Comparison of ENCODE assay signal across 8 mouse cellular contexts in genomic region chr13:15464081-15464526, GRCm38 (mm10). TPM values are rescaled to one million over a fixed set of nuclear protein-coding genes. Genes with fewer than 3 reads are reported as not detected.
A peak's percentile ranks its signal among the peaks of the same experiment; 100 is the strongest.
DNase-seq lines count a peak whose midpoint lies in the region.

No protein-coding gene starts in this region.

- peak overlapping the region; percentile 96 for H3K4me3 ChIP-seq in embryonic facial prominence, embryonic 10.5 days
- H3K4me3 ChIP-seq in heart, embryonic 10.5 days: peak overlapping the region; percentile 93

- DNase-seq in right cerebral cortex, adult 18-20 months: peak; percentile 11
- DNase-seq in right cerebral cortex, postnatal 36 days (ENCODE audit: low spot score in 2 of 2): no peak
- DNase-seq in embryonic facial prominence, embryonic 10.5 days (ENCODE audit: low spot score): no peak
- DNase-seq in heart, embryonic 10.5 days (ENCODE audit: low spot score): no peak
- DNase-seq in kidney, postnatal 14 days: peak; percentile 54
- peak; percentile 5 for DNase-seq in lung, postnatal 25 days (ENCODE audit: low spot score)
- peak; percentile 26 to 44 for DNase-seq in right cerebral cortex, postnatal 10 days (ENCODE audit: low spot score in 2 of 2)
- no peak for DNase-seq in thymus, postnatal 0 days (ENCODE audit: low spot score)

- H3K27ac ChIP-seq in embryonic facial prominence, embryonic 10.5 days (replicated peaks): peak overlapping the region; percentile 99
- H3K27ac ChIP-seq in heart, embryonic 10.5 days: peak overlapping the region; percentile 94

- H3K27me3 ChIP-seq in embryonic facial prominence, embryonic 10.5 days (replicated peaks; ENCODE audit: low read depth, poor library complexity, severe bottlenecking): no peaks in the 10 kb centered on the region
- H3K27me3 ChIP-seq in heart, embryonic 10.5 days (ENCODE audit: insufficient read depth, poor library complexity, severe bottlenecking): 0 out of 2 replicates have a peak, but pooled peaks cover 6% of the 10 kb centered on the region

- H3K4me1 ChIP-seq in embryonic facial prominence, embryonic 10.5 days: peaks cover 50% of the 10 kb centered on the region
- peaks cover 15% of the 10 kb centered on the region; the same call in 1 of the 2 replicates for H3K4me1 ChIP-seq in heart, embryonic 10.5 days

- under 1% methylated on average over 51 of the region's 51 CpGs for WGBS in embryonic facial prominence, embryonic 10.5 days
- 0% methylated on average over 51 of the region's 51 CpGs for WGBS in heart, embryonic 10.5 days

- no peaks in the 10 kb centered on the region for H3K9me3 ChIP-seq in embryonic facial prominence, embryonic 10.5 days
- no peaks in the 10 kb centered on the region for H3K9me3 ChIP-seq in heart, embryonic 10.5 days

- H3K36me3 ChIP-seq in embryonic facial prominence, embryonic 10.5 days (replicated peaks): no peaks in the 10 kb centered on the region
- no peaks in the 10 kb centered on the region for H3K36me3 ChIP-seq in heart, embryonic 10.5 days

RNA-seq across cellular contexts. Expression of gene Gli3, which starts 1.1 kb away (rescaled TPM):
- polyA plus RNA-seq in embryonic facial prominence, embryonic 10.5 days (2016; fragmentation: Nextera tagmentation; extraction: Ambion mirVana): 33.9 and 35.4 TPM in 2 replicates
- 8.0 and 16.7 TPM in 2 replicates for polyA plus RNA-seq in heart, embryonic 10.5 days (2016; fragmentation: Nextera tagmentation; extraction: Ambion mirVana)
- polyA plus RNA-seq in thymus, postnatal 0 days (2015; fragmentation: Nextera tagmentation; extraction: Ambion mirVana): 2.1 and 2.5 TPM in 2 replicates

Comparison
In these comparisons a context has a peak if more than half of its experiments do, and no peak if none do; other contexts are left out.
1. DNase-seq: peak in right cerebral cortex, adult 18-20 months (single experiment), kidney, postnatal 14 days (single experiment), lung, postnatal 25 days (single experiment) and right cerebral cortex, postnatal 10 days (2 of 2); none in right cerebral cortex, postnatal 36 days (0 of 2), embryonic facial prominence, embryonic 10.5 days (single experiment), heart, embryonic 10.5 days (single experiment) and thymus, postnatal 0 days (single experiment).